Comparison of ENCODE assay signal across 18 mouse cellular contexts in genomic region chr9:78872561-78872960, GRCm38 (mm10).
DNase-seq lines count a peak whose midpoint lies in the region; ATAC-seq and TF ChIP-seq lines count a peak whose summit lies in the region.
"Had no signal": no experiment of that assay in that cellular context is flagged by ENCODE, and none has a peak within 500 bp of the region (broad histone marks: within the 10 kb centered on the region; RNA-seq: fewer than 3 reads in every experiment).

No protein-coding gene starts in this region.

- no peak for ATAC-seq in hindbrain, postnatal 0 days
- no peak for ATAC-seq in hindbrain, embryonic 11.5 days (ENCODE audit: low FRiP score)
- ATAC-seq in midbrain, postnatal 0 days (ENCODE audit: low FRiP score): no peak
- no peak for ATAC-seq in midbrain, embryonic 13.5 days
- ATAC-seq: hindbrain, embryonic 16.5 days; intestine, postnatal 0 days had no signal

- no peak overlapping the region for H3K4me3 ChIP-seq in hindbrain, postnatal 0 days (ENCODE audit: low read length)
- H3K4me3 ChIP-seq in hindbrain, embryonic 11.5 days (ENCODE audit: low read depth, low read length): no peak overlapping the region
- H3K4me3 ChIP-seq in midbrain, postnatal 0 days (ENCODE audit: low read depth, low read length): no peak overlapping the region
- no peak overlapping the region for H3K4me3 ChIP-seq in midbrain, embryonic 13.5 days (replicated peaks)
- H3K4me3 ChIP-seq: heart, embryonic 13.5 days; limb, embryonic 13.5 days; liver, embryonic 13.5 days had no signal

- no peaks in the 10 kb centered on the region for H3K9me3 ChIP-seq in hindbrain, postnatal 0 days (ENCODE audit: low read length)
- H3K9me3 ChIP-seq in hindbrain, embryonic 11.5 days (ENCODE audit: control insufficient read depth, low read length): no peaks in the 10 kb centered on the region
- no peaks in the 10 kb centered on the region for H3K9me3 ChIP-seq in midbrain, postnatal 0 days (ENCODE audit: low read length)
- no peaks in the 10 kb centered on the region for H3K9me3 ChIP-seq in midbrain, embryonic 13.5 days
- H3K9me3 ChIP-seq: heart, embryonic 13.5 days; limb, embryonic 13.5 days; liver, embryonic 13.5 days had no signal

- DNase-seq in cerebellum, postnatal 36 days: peak; percentile 8 to 13
- DNase-seq in cerebellum, adult 18-20 months: no peak
- DNase-seq in hindbrain, postnatal 0 days (ENCODE audit: low spot score): peak; percentile 49
- no peak for DNase-seq in hindbrain, embryonic 11.5 days (ENCODE audit: low spot score)
- DNase-seq in midbrain, postnatal 0 days (ENCODE audit: low spot score): peak; percentile 49
- no peak for DNase-seq in spleen, postnatal 36 days (ENCODE audit: low spot score in 2 of 2)
- DNase-seq: gastrocnemius, postnatal 14 days; heart, adult 18-20 months; heart, postnatal 36 days; liver, embryonic 13.5 days; right cerebral cortex, postnatal 4 days had no signal

- H3K4me2 ChIP-seq in hindbrain, postnatal 0 days (ENCODE audit: low read depth, low read length): no peak overlapping the region
- H3K4me2 ChIP-seq in hindbrain, embryonic 11.5 days (replicated peaks; ENCODE audit: low read depth, low read length): no peak overlapping the region
- no peak overlapping the region for H3K4me2 ChIP-seq in midbrain, postnatal 0 days (ENCODE audit: low read depth, low read length, poor library complexity, severe bottlenecking)
- no peak overlapping the region for H3K4me2 ChIP-seq in midbrain, embryonic 13.5 days (replicated peaks)
- H3K4me2 ChIP-seq: heart, embryonic 13.5 days; limb, embryonic 13.5 days; liver, embryonic 13.5 days had no signal

- TF ChIP-seq CTCF in hindbrain, postnatal 0 days (IDR thresholded peaks at IDR 0.05; ENCODE audit: low read depth): no peak
- TF ChIP-seq CTCF in midbrain, postnatal 0 days (IDR thresholded peaks at IDR 0.05): no peak

- H3K27me3 ChIP-seq in hindbrain, postnatal 0 days (ENCODE audit: insufficient read depth, low read length): no peaks in the 10 kb centered on the region
- H3K27me3 ChIP-seq in hindbrain, embryonic 11.5 days (ENCODE audit: control insufficient read depth, insufficient read depth, low read length): no peaks in the 10 kb centered on the region
- H3K27me3 ChIP-seq in midbrain, postnatal 0 days (ENCODE audit: insufficient read depth, low read length): no peaks in the 10 kb centered on the region
- no peaks in the 10 kb centered on the region for H3K27me3 ChIP-seq in midbrain, embryonic 13.5 days
- H3K27me3 ChIP-seq: heart, embryonic 13.5 days; limb, embryonic 13.5 days; liver, embryonic 13.5 days had no signal

- no peak overlapping the region for H3K9ac ChIP-seq in hindbrain, postnatal 0 days (replicated peaks; ENCODE audit: low read length)
- no peak overlapping the region for H3K9ac ChIP-seq in hindbrain, embryonic 11.5 days (ENCODE audit: low read depth, low read length)
- no peak overlapping the region for H3K9ac ChIP-seq in midbrain, postnatal 0 days (replicated peaks; ENCODE audit: low read length, poor library complexity, severe bottlenecking)
- no peak overlapping the region for H3K9ac ChIP-seq in midbrain, embryonic 13.5 days (replicated peaks)
- H3K9ac ChIP-seq: heart, embryonic 13.5 days; limb, embryonic 13.5 days; liver, embryonic 13.5 days had no signal

- no peaks in the 10 kb centered on the region for H3K4me1 ChIP-seq in hindbrain, postnatal 0 days (ENCODE audit: insufficient read depth, low read length)
- H3K4me1 ChIP-seq in hindbrain, embryonic 11.5 days (replicated peaks; ENCODE audit: control insufficient read depth, insufficient read depth, low read length): no peaks in the 10 kb centered on the region
- H3K4me1 ChIP-seq in midbrain, postnatal 0 days (ENCODE audit: insufficient read depth, low read length): no peaks in the 10 kb centered on the region
- no peaks in the 10 kb centered on the region for H3K4me1 ChIP-seq in midbrain, embryonic 13.5 days (replicated peaks)
- H3K4me1 ChIP-seq: heart, embryonic 13.5 days; limb, embryonic 13.5 days; liver, embryonic 13.5 days had no signal

- H3K27ac ChIP-seq in hindbrain, postnatal 0 days: no peak overlapping the region
- no peak overlapping the region for H3K27ac ChIP-seq in hindbrain, embryonic 11.5 days (ENCODE audit: low read depth, low read length)
- H3K27ac ChIP-seq in midbrain, postnatal 0 days (ENCODE audit: low read depth, low read length): no peak overlapping the region
- H3K27ac ChIP-seq in midbrain, embryonic 13.5 days: no peak overlapping the region
- H3K27ac ChIP-seq: heart, embryonic 13.5 days; kidney, postnatal 0 days; limb, embryonic 13.5 days; liver, embryonic 13.5 days; stomach, postnatal 0 days had no signal

- 38% methylated on average over 2 of the region's 2 CpGs for WGBS in hindbrain, postnatal 0 days
- 91% methylated on average over 2 of the region's 2 CpGs for WGBS in hindbrain, embryonic 11.5 days
- WGBS in midbrain, postnatal 0 days: 66% methylated on average over 2 of the region's 2 CpGs
- 73% methylated on average over 2 of the region's 2 CpGs for WGBS in midbrain, embryonic 13.5 days

- no peaks in the 10 kb centered on the region for H3K36me3 ChIP-seq in hindbrain, postnatal 0 days (ENCODE audit: insufficient read depth, low read length)
- no peaks in the 10 kb centered on the region for H3K36me3 ChIP-seq in hindbrain, embryonic 11.5 days (ENCODE audit: control insufficient read depth, insufficient read depth, low read length)
- H3K36me3 ChIP-seq in midbrain, postnatal 0 days (ENCODE audit: insufficient read depth, low read length): no peaks in the 10 kb centered on the region
- no peaks in the 10 kb centered on the region for H3K36me3 ChIP-seq in midbrain, embryonic 13.5 days
- H3K36me3 ChIP-seq: heart, embryonic 13.5 days; limb, embryonic 13.5 days; liver, embryonic 13.5 days had no signal

Comparison
In these comparisons a context has a peak if more than half of its experiments do, and no peak if none do; other contexts are left out.
1. DNase-seq: peak in cerebellum, postnatal 36 days (2 of 2), hindbrain, postnatal 0 days (single experiment) and midbrain, postnatal 0 days (single experiment); none in cerebellum, adult 18-20 months (0 of 2), hindbrain, embryonic 11.5 days (single experiment) and spleen, postnatal 36 days (0 of 2).